Mouse (Mus musculus) cerebellum, adult 2 months (tissue): Measurements from ENCODE around the gene Eya2. TPM values are rescaled to one million over a fixed set of nuclear protein-coding genes. Genes with fewer than 3 reads are reported as not detected.

Source experiments
- DNase-seq, 2 experiments: peaks; one replicate each; pipeline ENCODE4 v3.0.0; 2021
- H3K27ac ChIP-seq: fragments of 200-500 bp; 2 replicates; pipeline ENCODE4 v1.5.1; 2012; ENCODE audit warnings: low read length, control low read depth, inconsistent platforms; ENCODE audit not compliant: insufficient read depth
- H3K27me3 ChIP-seq: fragments of 200-500 bp; 2 replicates; pipeline ENCODE4 v1.6.1; 2012; ENCODE audit warnings: inconsistent platforms, mild to moderate bottlenecking, low read length, moderate library complexity; ENCODE audit not compliant: control insufficient read depth, insufficient read depth
- H3K4me1 ChIP-seq: fragments of 200-500 bp; 2 replicates; pipeline ENCODE4 v1.6.1; 2011; ENCODE audit warnings: low read length; ENCODE audit not compliant: control insufficient read depth, insufficient read depth
- H3K4me3 ChIP-seq: fragments of 200-500 bp; replicated peaks from 2 replicates; pipeline ENCODE3; 2011; ENCODE audit warnings: mild to moderate bottlenecking, low read depth, low read length, control low read depth; ENCODE audit not compliant: insufficient read depth
- CTCF ChIP-seq: fragments of 200-500 bp; IDR thresholded peaks from 2 replicates; pipeline ENCODE4 v1.5.1; 2011; ENCODE audit warnings: low read depth, mild to moderate bottlenecking, control low read depth, low read length, moderate library complexity, borderline replicate concordance; ENCODE audit not compliant: insufficient read depth
- POLR2A ChIP-seq: fragments of 200-500 bp; IDR thresholded peaks from 2 replicates; pipeline ENCODE4 v1.6.1; 2011; ENCODE audit warnings: low read length, control low read depth, borderline replicate concordance; ENCODE audit not compliant: insufficient read depth
- WGBS: fragments of 180-500 bp; shearing (Covaris S2); methylation state at CpG from one replicate; pipeline ENCODE4 v1.1.7; 2018; 5-methylcytosine and 5-hydroxymethylcytosine counted together
- polyA plus RNA-seq: library from polyadenylated mRNA; depleted of rRNA; stranded (reverse); fragments of >200 nt; gene quantifications from 2 replicates; pipeline ENCODE4 v1.2.3, GENCODE M21; 2012

Gene Eya2
- polyA plus RNA-seq, 1 experiment: 10.9 TPM

DNA sequence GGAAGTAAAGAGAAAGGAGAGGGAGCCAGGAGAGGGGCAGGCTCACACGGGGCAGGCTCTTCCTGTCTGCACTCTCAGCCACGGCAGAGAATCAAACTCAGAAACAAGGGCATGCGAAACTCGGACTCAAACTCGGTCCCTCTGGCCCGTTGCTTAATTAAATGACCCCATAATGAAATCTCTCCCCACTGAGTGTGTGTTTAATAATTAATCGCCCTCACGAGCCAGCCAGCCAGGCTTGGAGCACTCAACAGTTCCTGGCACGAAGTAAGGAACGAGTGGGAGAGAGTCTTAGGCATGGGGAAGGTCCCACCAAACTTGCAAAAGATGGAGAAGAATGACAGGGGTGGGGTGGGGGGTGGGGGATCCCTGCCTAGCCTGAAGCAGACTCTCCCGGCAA is 35.9 kb upstream of the Eya2 start:
- Histone ChIP-seq H3K27me3 (no peaks in the 10 kb centered on the region), H3K4me1 (peaks cover 10% of the 10 kb centered on the region), H3K27ac (no peak overlapping the region), H3K4me3 (no peak overlapping the region)
- WGBS: 41% methylated on average over 11 of the region's 11 CpGs
- TF ChIP-seq POLR2A (no peak), CTCF (no peak)
- no peak for DNase-seq

DNA sequence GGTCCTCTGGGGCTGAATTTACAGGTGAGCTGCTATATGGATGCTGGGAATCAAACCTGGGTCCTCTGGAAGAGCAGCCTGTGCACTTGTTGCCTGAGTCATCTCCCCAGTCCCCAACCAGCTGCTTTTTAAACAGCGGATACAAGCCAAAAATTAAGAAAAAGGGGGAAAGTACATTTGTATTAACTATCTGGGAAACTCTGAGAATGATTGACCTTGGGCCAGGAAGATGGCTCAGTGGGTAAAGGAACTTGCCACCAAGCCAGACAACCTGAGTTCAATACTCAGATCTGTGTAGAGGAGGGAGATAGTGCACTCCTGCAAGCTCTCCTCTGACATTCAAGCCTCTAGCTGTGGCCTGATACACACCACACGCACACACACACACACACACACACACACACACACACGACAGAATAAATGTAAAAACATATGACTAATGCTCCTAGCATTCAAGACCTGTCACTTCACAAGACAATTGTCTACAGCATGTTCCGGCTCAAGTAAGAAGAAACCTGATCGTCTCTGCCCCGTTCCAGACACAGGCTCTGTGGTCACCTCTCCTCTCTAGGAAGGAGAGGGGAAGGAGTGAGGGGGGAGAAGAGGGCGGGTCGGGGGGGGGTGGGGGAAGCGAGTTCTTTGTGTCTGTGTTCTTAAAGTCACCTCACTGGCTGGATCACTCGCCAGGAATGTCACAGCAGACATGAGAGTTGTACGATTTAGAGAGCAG is 35.2 kb upstream of the Eya2 start:
- no peak overlapping the region for H3K27ac ChIP-seq
- H3K4me3 ChIP-seq: no peak overlapping the region
- TF ChIP-seq POLR2A (no peak), CTCF (no peak)
- DNase-seq: no peak
- H3K4me1 ChIP-seq: peaks cover 11% of the 10 kb centered on the region
- H3K27me3 ChIP-seq: no peaks in the 10 kb centered on the region
- 62% methylated on average over 11 of the region's 11 CpGs for WGBS

DNA sequence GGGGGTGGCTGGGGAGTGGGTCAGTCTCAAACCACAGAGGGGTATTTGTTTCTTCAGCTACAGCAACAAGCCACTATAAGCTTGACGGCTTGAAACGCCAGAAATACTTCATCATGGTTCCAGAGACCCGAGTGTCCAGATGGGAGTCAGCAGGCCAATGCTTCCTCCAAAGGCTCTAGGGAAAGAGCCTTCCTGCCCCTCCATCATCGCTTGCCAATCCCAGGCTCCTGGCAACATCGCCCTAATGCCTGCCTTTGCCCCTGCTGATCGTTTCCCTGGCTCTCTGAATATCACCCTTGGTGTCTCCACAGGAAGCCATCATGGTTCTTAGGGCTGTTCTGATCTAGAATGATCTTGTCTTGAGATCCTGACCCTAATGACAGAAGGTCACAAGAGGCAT is 33.0 kb upstream of the Eya2 start:
- Histone ChIP-seq H3K27me3 (no peaks in the 10 kb centered on the region), H3K4me1 (peaks cover 11% of the 10 kb centered on the region), H3K27ac (no peak overlapping the region), H3K4me3 (no peak overlapping the region)
- 19% methylated on average over 6 of the region's 6 CpGs for WGBS
- DNase-seq: no peak
- TF ChIP-seq POLR2A: no peak
- TF ChIP-seq CTCF: no peak

- WGBS: under 1% methylated on average over 52 of the region's 52 CpGs
- H3K4me1 ChIP-seq: peaks cover 11% of the 10 kb centered on the region
- no peak overlapping the region for H3K27ac ChIP-seq
These were observed 31.4 kb upstream of the Eya2 start for GRCm38 (mm10) chr2:165563298-165564058.

GRCm38 (mm10) chr2:165564101-165564500 is 30.7 kb upstream of the Eya2 start:
- Histone ChIP-seq H3K4me1 (peaks cover 11% of the 10 kb centered on the region), H3K27me3 (no peaks in the 10 kb centered on the region), H3K4me3 (no peak overlapping the region), H3K27ac (no peak overlapping the region)
- 46% methylated on average over 8 of the region's 8 CpGs for WGBS
- TF ChIP-seq POLR2A: no peak
- TF ChIP-seq CTCF: no peak
- DNase-seq: no peak

More at GRCm38 (mm10) chr2:165563298-165564058, 31.4 kb upstream of the Eya2 start:
- Histone ChIP-seq H3K4me3 (peak overlapping the region; percentile 7), H3K27me3 (no peaks in the 10 kb centered on the region)
- DNase-seq: peak; percentile 70 to 71
- no peak for TF ChIP-seq POLR2A
- TF ChIP-seq CTCF: no peak

DNA sequence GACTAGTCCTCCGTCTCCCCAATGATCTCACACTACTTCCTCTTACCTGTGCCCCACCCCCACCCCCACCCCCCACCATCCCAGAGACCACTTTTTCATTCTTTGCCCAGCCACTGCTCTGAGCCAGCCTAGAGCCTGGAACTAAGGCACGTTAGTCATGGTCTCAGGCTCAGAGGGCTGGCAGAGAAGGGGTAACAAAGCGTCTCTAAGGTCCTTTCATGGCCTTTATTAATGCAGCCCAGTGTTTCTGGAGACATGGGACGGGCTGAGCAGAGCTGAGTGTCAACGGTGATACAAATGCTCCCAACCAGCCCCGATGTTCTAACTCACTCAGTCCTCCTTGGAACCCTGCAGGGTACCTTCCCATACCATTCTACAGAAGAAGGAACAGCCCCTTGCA is 30.2 kb upstream of the Eya2 start:
- no peak for TF ChIP-seq POLR2A
- Histone ChIP-seq H3K27me3 (no peaks in the 10 kb centered on the region), H3K4me1 (peaks cover 11% of the 10 kb centered on the region), H3K27ac (no peak overlapping the region), H3K4me3 (no peak overlapping the region)
- no peak for DNase-seq
- WGBS: 58% methylated on average over 6 of the region's 6 CpGs

- WGBS: 85% methylated on average over 6 of the region's 6 CpGs
- Histone ChIP-seq H3K27ac (no peak overlapping the region), H3K27me3 (no peaks in the 10 kb centered on the region), H3K4me1 (peaks cover 9% of the 10 kb centered on the region), H3K4me3 (no peak overlapping the region)
- no peak for DNase-seq
- TF ChIP-seq POLR2A (no peak), CTCF (no peak)
These were observed 27.9 kb upstream of the Eya2 start for GRCm38 (mm10) chr2:165566898-165567297.

GRCm38 (mm10) chr2:165567820-165568219 is 27.0 kb upstream of the Eya2 start:
- DNase-seq: no peak
- Histone ChIP-seq H3K27ac (no peak overlapping the region), H3K27me3 (no peaks in the 10 kb centered on the region), H3K4me3 (no peak overlapping the region), H3K4me1 (peaks cover 7% of the 10 kb centered on the region; the same call in 1 of the 2 replicates)
- 87% methylated on average over 9 of the region's 9 CpGs for WGBS
- TF ChIP-seq CTCF: no peak
- no peak for TF ChIP-seq POLR2A
